Mouse (Mus musculus): ENCODE measurements around the gene Ccl6. TPM values are rescaled to one million over a fixed set of nuclear protein-coding genes. Genes with fewer than 3 reads are reported as not detected.

Ccl6 gene
- polyA plus RNA-seq, 1 experiment from 2014 or later = 2.5 TPM

GRCm38 (mm10) chr11:83630630-83631029 lies 37.7 kb upstream of the Ccl6 start:
- no peak overlapping the region for H3K27ac ChIP-seq
- ATAC-seq (ENCODE audit: low FRiP score) = no peak
- no peaks in the 10 kb centered on the region for H3K9me3 ChIP-seq (ENCODE audit: control insufficient read depth, low read length)
- H3K4me3 ChIP-seq (replicated peaks; ENCODE audit: low read length) = no peak overlapping the region
- H3K4me2 ChIP-seq (replicated peaks) = no peak overlapping the region
- no peak overlapping the region for H3K9ac ChIP-seq
- no peak for DNase-seq (ENCODE audit: low spot score)
- H3K27me3 ChIP-seq (ENCODE audit: control insufficient read depth, insufficient read depth, low read length) = no peaks in the 10 kb centered on the region
- no peaks in the 10 kb centered on the region for H3K4me1 ChIP-seq (replicated peaks; ENCODE audit: control insufficient read depth, insufficient read depth, low read length)
- 92% methylated on average over 1 of the region's 1 CpGs for WGBS
- no peaks in the 10 kb centered on the region for H3K36me3 ChIP-seq (replicated peaks; ENCODE audit: control insufficient read depth, insufficient read depth)

- Histone ChIP-seq H3K4me3 (replicated peaks; ENCODE audit: low read length) (no peak overlapping the region), H3K9me3 (ENCODE audit: control insufficient read depth, low read length) (no peaks in the 10 kb centered on the region), H3K27ac (no peak overlapping the region), H3K36me3 (replicated peaks; ENCODE audit: control insufficient read depth, insufficient read depth) (no peaks in the 10 kb centered on the region), H3K27me3 (ENCODE audit: control insufficient read depth, insufficient read depth, low read length) (no peaks in the 10 kb centered on the region), H3K9ac (no peak overlapping the region), H3K4me1 (replicated peaks; ENCODE audit: control insufficient read depth, insufficient read depth, low read length) (no peaks in the 10 kb centered on the region), H3K4me2 (replicated peaks) (no peak overlapping the region)
- 92% methylated on average over 9 of the region's 9 CpGs for WGBS
- ATAC-seq (ENCODE audit: low FRiP score) = no peak
- no peak for DNase-seq (ENCODE audit: low spot score)
These were observed 35.9 kb upstream of the Ccl6 start for GRCm38 (mm10) chr11:83628808-83629207.

DNA sequence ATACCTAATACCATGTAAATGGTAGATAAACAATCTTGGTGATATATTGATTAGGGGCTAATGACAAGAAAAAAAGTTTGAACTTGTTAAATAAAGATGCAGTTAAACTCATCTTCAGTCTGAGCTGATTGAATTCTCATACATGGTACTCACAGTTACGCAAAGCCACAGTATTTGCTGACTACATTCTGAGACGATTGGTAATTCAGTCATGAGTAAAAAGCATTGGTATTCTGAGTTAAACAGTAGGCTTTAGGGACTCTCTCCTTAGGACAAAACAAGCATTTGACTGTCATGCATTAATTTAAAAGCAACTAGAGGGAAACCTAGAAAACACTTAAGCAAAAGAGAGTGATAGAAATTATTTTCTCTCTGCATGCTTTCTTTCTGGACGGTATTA lies 30.7 kb upstream of the Ccl6 start:
- no peak for ATAC-seq (ENCODE audit: low FRiP score)
- Histone ChIP-seq H3K4me3 (replicated peaks; ENCODE audit: low read length) (no peak overlapping the region), H3K4me1 (replicated peaks; ENCODE audit: control insufficient read depth, insufficient read depth, low read length) (no peaks in the 10 kb centered on the region), H3K9me3 (ENCODE audit: control insufficient read depth, low read length) (no peaks in the 10 kb centered on the region), H3K36me3 (replicated peaks; ENCODE audit: control insufficient read depth, insufficient read depth) (no peaks in the 10 kb centered on the region), H3K9ac (no peak overlapping the region), H3K27me3 (ENCODE audit: control insufficient read depth, insufficient read depth, low read length) (no peaks in the 10 kb centered on the region), H3K4me2 (replicated peaks) (no peak overlapping the region), H3K27ac (no peak overlapping the region)
- WGBS = 93% methylated on average over 3 of the region's 3 CpGs
- no peak for DNase-seq (ENCODE audit: low spot score)

GRCm38 (mm10) chr11:83619037-83619436 lies 26.1 kb upstream of the Ccl6 start:
- no peak overlapping the region for H3K27ac ChIP-seq
- H3K36me3 ChIP-seq (replicated peaks; ENCODE audit: control insufficient read depth, insufficient read depth) = no peaks in the 10 kb centered on the region
- no peaks in the 10 kb centered on the region for H3K4me1 ChIP-seq (replicated peaks; ENCODE audit: control insufficient read depth, insufficient read depth, low read length)
- H3K4me2 ChIP-seq (replicated peaks) = no peak overlapping the region
- H3K4me3 ChIP-seq (replicated peaks; ENCODE audit: low read length) = no peak overlapping the region
- H3K27me3 ChIP-seq (ENCODE audit: control insufficient read depth, insufficient read depth, low read length) = no peaks in the 10 kb centered on the region
- ATAC-seq (ENCODE audit: low FRiP score) (no peak), DNase-seq (ENCODE audit: low spot score) (no peak)
- H3K9ac ChIP-seq = no peak overlapping the region
- H3K9me3 ChIP-seq (ENCODE audit: control insufficient read depth, low read length) = no peaks in the 10 kb centered on the region
- WGBS = 94% methylated on average over 1 of the region's 1 CpGs

DNA sequence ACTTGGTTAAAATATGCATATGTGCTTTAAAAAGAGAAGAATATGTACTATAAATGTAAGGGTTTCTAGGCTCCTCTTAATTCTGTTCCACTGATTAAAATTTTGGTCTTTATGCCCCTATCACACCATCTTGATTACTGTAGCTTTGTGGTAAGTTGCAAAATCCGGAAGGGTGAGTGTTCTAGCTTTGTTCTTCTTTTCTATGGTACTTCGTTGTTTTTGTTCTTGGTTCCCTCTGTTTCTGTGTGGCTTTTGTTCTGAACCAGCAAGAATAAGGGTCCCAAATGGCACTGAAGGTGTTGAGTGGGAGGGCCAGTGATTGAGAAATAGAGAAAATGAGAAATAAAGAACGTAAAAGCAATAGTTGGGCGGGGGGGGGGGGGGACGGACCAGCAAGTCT lies 25.4 kb upstream of the Ccl6 start:
- 59% methylated on average over 5 of the region's 5 CpGs for WGBS
- no peaks in the 10 kb centered on the region for H3K9me3 ChIP-seq (ENCODE audit: control insufficient read depth, low read length)
- H3K27me3 ChIP-seq (ENCODE audit: control insufficient read depth, insufficient read depth, low read length) = no peaks in the 10 kb centered on the region
- ATAC-seq (ENCODE audit: low FRiP score) (no peak), DNase-seq (ENCODE audit: low spot score) (no peak)
- H3K4me1 ChIP-seq (replicated peaks; ENCODE audit: control insufficient read depth, insufficient read depth, low read length) = no peaks in the 10 kb centered on the region
- H3K4me3 ChIP-seq (replicated peaks; ENCODE audit: low read length) = no peak overlapping the region
- no peak overlapping the region for H3K27ac ChIP-seq
- H3K4me2 ChIP-seq (replicated peaks) = no peak overlapping the region
- no peaks in the 10 kb centered on the region for H3K36me3 ChIP-seq (replicated peaks; ENCODE audit: control insufficient read depth, insufficient read depth)
- no peak overlapping the region for H3K9ac ChIP-seq

- Histone ChIP-seq H3K9ac (no peak overlapping the region), H3K4me2 (replicated peaks) (no peak overlapping the region), H3K36me3 (replicated peaks; ENCODE audit: control insufficient read depth, insufficient read depth) (no peaks in the 10 kb centered on the region), H3K4me3 (replicated peaks; ENCODE audit: low read length) (no peak overlapping the region), H3K9me3 (ENCODE audit: control insufficient read depth, low read length) (no peaks in the 10 kb centered on the region), H3K4me1 (replicated peaks; ENCODE audit: control insufficient read depth, insufficient read depth, low read length) (no peaks in the 10 kb centered on the region), H3K27me3 (ENCODE audit: control insufficient read depth, insufficient read depth, low read length) (no peaks in the 10 kb centered on the region), H3K27ac (no peak overlapping the region)
- WGBS = 89% methylated on average over 1 of the region's 1 CpGs
- DNase-seq (ENCODE audit: low spot score) = no peak
- ATAC-seq (ENCODE audit: low FRiP score) = no peak
These were observed 23.7 kb upstream of the Ccl6 start for GRCm38 (mm10) chr11:83616586-83616985.

GRCm38 (mm10) chr11:83610900-83611299 lies 18.0 kb upstream of the Ccl6 start:
- Histone ChIP-seq H3K4me3 (replicated peaks; ENCODE audit: low read length) (no peak overlapping the region), H3K4me1 (replicated peaks; ENCODE audit: control insufficient read depth, insufficient read depth, low read length) (no peaks in the 10 kb centered on the region), H3K36me3 (replicated peaks; ENCODE audit: control insufficient read depth, insufficient read depth) (no peaks in the 10 kb centered on the region), H3K9me3 (ENCODE audit: control insufficient read depth, low read length) (no peaks in the 10 kb centered on the region), H3K9ac (no peak overlapping the region), H3K27me3 (ENCODE audit: control insufficient read depth, insufficient read depth, low read length) (no peaks in the 10 kb centered on the region), H3K27ac (no peak overlapping the region), H3K4me2 (replicated peaks) (no peak overlapping the region)
- 81% methylated on average over 2 of the region's 2 CpGs for WGBS
- DNase-seq (ENCODE audit: low spot score) (no peak), ATAC-seq (ENCODE audit: low FRiP score) (no peak)

DNA sequence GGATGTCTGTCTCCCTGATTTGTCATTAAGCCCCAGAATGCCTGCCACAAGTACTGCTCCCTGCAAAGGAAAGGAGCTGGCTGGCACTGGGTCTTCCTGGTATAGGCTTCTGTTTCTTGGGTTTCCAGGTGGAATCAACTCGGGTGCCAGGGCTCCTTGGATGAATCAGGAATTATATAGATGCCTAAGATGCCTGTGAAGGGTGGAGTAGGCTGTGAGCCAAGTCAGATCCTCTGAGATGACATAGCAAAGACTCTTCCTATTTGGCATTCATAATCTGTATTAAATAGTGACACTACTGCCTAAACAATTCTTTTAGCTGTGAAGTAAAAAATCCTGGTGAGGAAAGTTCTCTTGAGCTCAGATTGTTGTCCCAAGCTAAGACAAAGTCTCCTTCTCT lies 13.5 kb upstream of the Ccl6 start:
- no peak for ATAC-seq (ENCODE audit: low FRiP score)
- H3K4me3 ChIP-seq (replicated peaks; ENCODE audit: low read length) = no peak overlapping the region
- H3K4me2 ChIP-seq (replicated peaks) = no peak overlapping the region
- no peaks in the 10 kb centered on the region for H3K27me3 ChIP-seq (ENCODE audit: control insufficient read depth, insufficient read depth, low read length)
- no peak for DNase-seq (ENCODE audit: low spot score)
- H3K4me1 ChIP-seq (replicated peaks; ENCODE audit: control insufficient read depth, insufficient read depth, low read length) = no peaks in the 10 kb centered on the region
- H3K27ac ChIP-seq = no peak overlapping the region
- no peak overlapping the region for H3K9ac ChIP-seq
- H3K36me3 ChIP-seq (replicated peaks; ENCODE audit: control insufficient read depth, insufficient read depth) = no peaks in the 10 kb centered on the region
- no peaks in the 10 kb centered on the region for H3K9me3 ChIP-seq (ENCODE audit: control insufficient read depth, low read length)
- 57% methylated on average over 1 of the region's 1 CpGs for WGBS

- Histone ChIP-seq H3K36me3 (replicated peaks; ENCODE audit: control insufficient read depth, insufficient read depth) (no peaks in the 10 kb centered on the region), H3K9me3 (ENCODE audit: control insufficient read depth, low read length) (no peaks in the 10 kb centered on the region), H3K4me1 (replicated peaks; ENCODE audit: control insufficient read depth, insufficient read depth, low read length) (no peaks in the 10 kb centered on the region), H3K4me3 (replicated peaks; ENCODE audit: low read length) (no peak overlapping the region), H3K9ac (no peak overlapping the region), H3K27ac (no peak overlapping the region), H3K4me2 (replicated peaks) (no peak overlapping the region), H3K27me3 (ENCODE audit: control insufficient read depth, insufficient read depth, low read length) (no peaks in the 10 kb centered on the region)
- WGBS = 97% methylated on average over 3 of the region's 3 CpGs
- DNase-seq (ENCODE audit: low spot score) = no peak
- ATAC-seq (ENCODE audit: low FRiP score) = no peak
These were observed 12.6 kb upstream of the Ccl6 start for GRCm38 (mm10) chr11:83605535-83605934.

GRCm38 (mm10) chr11:83604698-83605097 lies 11.8 kb upstream of the Ccl6 start:
- Histone ChIP-seq H3K9ac (no peak overlapping the region), H3K27ac (no peak overlapping the region), H3K4me2 (replicated peaks) (no peak overlapping the region), H3K27me3 (ENCODE audit: control insufficient read depth, insufficient read depth, low read length) (no peaks in the 10 kb centered on the region), H3K4me3 (replicated peaks; ENCODE audit: low read length) (no peak overlapping the region), H3K4me1 (replicated peaks; ENCODE audit: control insufficient read depth, insufficient read depth, low read length) (no peaks in the 10 kb centered on the region), H3K36me3 (replicated peaks; ENCODE audit: control insufficient read depth, insufficient read depth) (no peaks in the 10 kb centered on the region), H3K9me3 (ENCODE audit: control insufficient read depth, low read length) (no peaks in the 10 kb centered on the region)
- 85% methylated on average over 4 of the region's 4 CpGs for WGBS
- DNase-seq (ENCODE audit: low spot score) (no peak), ATAC-seq (ENCODE audit: low FRiP score) (no peak)

Measured in hindbrain, embryonic 14.5 days (tissue).